ENCODE assay signal across 8 mouse cellular contexts in the genomic region with DNA sequence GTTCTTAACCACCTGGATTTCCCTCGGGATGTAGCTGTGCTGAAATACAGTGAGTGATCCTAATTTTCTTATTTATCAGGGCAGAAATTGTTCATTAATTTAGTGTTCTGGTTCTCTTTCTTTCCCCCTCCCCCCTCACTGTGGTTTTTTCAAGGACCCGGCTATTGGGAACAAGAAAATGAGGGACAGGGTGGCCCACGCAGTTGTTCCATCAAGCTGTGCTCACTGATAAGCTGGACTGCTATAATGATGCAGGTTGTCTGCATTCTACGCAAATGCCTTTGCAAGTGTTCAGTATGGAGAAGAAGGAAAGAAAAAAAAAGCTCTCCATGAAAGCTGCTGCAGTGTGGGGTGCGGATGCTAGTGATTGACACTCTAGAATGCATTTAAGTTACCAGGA.
A peak's percentile ranks its signal among the peaks of the same experiment; 100 is the strongest.
DNase-seq lines count a peak whose midpoint lies in the region; ATAC-seq and TF ChIP-seq lines count a peak whose summit lies in the region.

No protein-coding gene starts in this region.

- H3K9ac ChIP-seq in liver, embryonic 11.5 days (ENCODE audit: low read depth, low read length), result no peak overlapping the region
- peak overlapping the region; percentile 65 for H3K9ac ChIP-seq in hindbrain, embryonic 16.5 days (ENCODE audit: low read depth, low read length)

- H3K9me3 ChIP-seq in liver, embryonic 11.5 days (ENCODE audit: control insufficient read depth, low read length), result no peaks in the 10 kb centered on the region
- no peaks in the 10 kb centered on the region for H3K9me3 ChIP-seq in hindbrain, embryonic 16.5 days (ENCODE audit: control insufficient read depth, low read length)

- TF ChIP-seq POLR2A in olfactory bulb, adult 2 months (IDR thresholded peaks at IDR 0.05; ENCODE audit: insufficient read depth, low read depth, low read length), result no peak

- H3K4me2 ChIP-seq in liver, embryonic 11.5 days, result peak overlapping the region; percentile 25; the same call in 1 of the 2 replicates
- peak overlapping the region; percentile 70 for H3K4me2 ChIP-seq in hindbrain, embryonic 16.5 days (ENCODE audit: low read length)

- no peak for ATAC-seq in liver, embryonic 11.5 days (replicated peaks; ENCODE audit: low FRiP score)
- ATAC-seq in hindbrain, embryonic 16.5 days, result no peak

- no peak for TF ChIP-seq CTCF in olfactory bulb, adult 2 months (IDR thresholded peaks at IDR 0.05; ENCODE audit: insufficient read depth, low read depth, low read length)

- H3K4me3 ChIP-seq in liver, embryonic 11.5 days (ENCODE audit: low read depth, low read length), result no peak overlapping the region
- peak overlapping the region; percentile 66 for H3K4me3 ChIP-seq in hindbrain, embryonic 16.5 days (ENCODE audit: low read length)
- H3K4me3 ChIP-seq in olfactory bulb, adult 2 months (ENCODE audit: insufficient read depth, low read depth, low read length), result peak overlapping the region; percentile 47

- H3K36me3 ChIP-seq in liver, embryonic 11.5 days (ENCODE audit: control insufficient read depth, insufficient read depth, low read length), result no peaks in the 10 kb centered on the region
- H3K36me3 ChIP-seq in hindbrain, embryonic 16.5 days (ENCODE audit: control insufficient read depth, insufficient read depth, low read length), result no peaks in the 10 kb centered on the region

- peak; percentile 11 for DNase-seq in cerebellum, adult 9-11 months
- DNase-seq in cerebellum, adult 11-12 months, result no peak
- no peak for DNase-seq in liver, embryonic 11.5 days (ENCODE audit: low spot score)
- DNase-seq in liver, result no peak
- DNase-seq in thymus, postnatal 14 days, result no peak
- no peak for DNase-seq in lung, postnatal 36 days

- no peaks in the 10 kb centered on the region for H3K4me1 ChIP-seq in liver, embryonic 11.5 days (replicated peaks; ENCODE audit: control insufficient read depth, insufficient read depth, low read length)
- H3K4me1 ChIP-seq in hindbrain, embryonic 16.5 days (ENCODE audit: control insufficient read depth, insufficient read depth, low read depth, low read length), result peaks cover 5% of the 10 kb centered on the region
- no peaks in the 10 kb centered on the region for H3K4me1 ChIP-seq in olfactory bulb, adult 2 months (ENCODE audit: control insufficient read depth, insufficient read depth, low read length)

- H3K27me3 ChIP-seq in liver, embryonic 11.5 days (replicated peaks; ENCODE audit: control insufficient read depth, insufficient read depth, low read length), result peaks cover 10% of the 10 kb centered on the region
- H3K27me3 ChIP-seq in hindbrain, embryonic 16.5 days (replicated peaks; ENCODE audit: control insufficient read depth, insufficient read depth, low read length), result no peaks in the 10 kb centered on the region

- 34% methylated on average over 5 of the region's 5 CpGs for WGBS in liver, embryonic 11.5 days
- 14% methylated on average over 5 of the region's 5 CpGs for WGBS in hindbrain, embryonic 16.5 days
- 12% methylated on average over 5 of the region's 5 CpGs for WGBS in olfactory bulb, adult 2 months

- no peak overlapping the region for H3K27ac ChIP-seq in liver, embryonic 11.5 days (ENCODE audit: low read depth, low read length)
- peak overlapping the region; percentile 37 for H3K27ac ChIP-seq in hindbrain, embryonic 16.5 days (ENCODE audit: low read depth, low read length)
- peak overlapping the region; percentile 67 for H3K27ac ChIP-seq in olfactory bulb, adult 2 months (ENCODE audit: insufficient read depth, low read depth, low read length)
